Mouse (Mus musculus): ENCODE data around the gene Pla2g5. TPM values are rescaled to one million over a fixed set of nuclear protein-coding genes. Genes with fewer than 3 reads are reported as not detected.

Gene Pla2g5
- total and polyA plus RNA-seq, 2 experiments: not detected

- no peak for DNase-seq (ENCODE audit: extremely low read depth, low read depth, low spot score)
- TF ChIP-seq POLR2A (IDR thresholded peaks at IDR 0.05; ENCODE audit: extremely low read depth, insufficient read depth, low read length): no peak
- TF ChIP-seq CTCF (IDR thresholded peaks at IDR 0.05; ENCODE audit: low read depth, low read length): no peak
- Histone ChIP-seq H3K27ac (replicated peaks; ENCODE audit: insufficient read depth, low read depth, low read length) (no peak overlapping the region), H3K9ac (ENCODE audit: low read depth, low read length) (no peak overlapping the region), H3K36me3 (ENCODE audit: control insufficient read depth, insufficient read depth, low read length) (no peaks in the 10 kb centered on the region), H3K4me3 (ENCODE audit: insufficient read depth, low read depth, low read length) (no peak overlapping the region), H3K4me1 (ENCODE audit: control insufficient read depth, insufficient read depth, low read length) (no peaks in the 10 kb centered on the region), H3K79me2 (ENCODE audit: control insufficient read depth, insufficient read depth, low read length) (no peaks in the 10 kb centered on the region), H3K27me3 (ENCODE audit: control insufficient read depth, insufficient read depth, low read length) (no peaks in the 10 kb centered on the region)
- 73% methylated on average over 7 of the region's 7 CpGs for WGBS
These were observed 25.9 kb upstream of the Pla2g5 start for GRCm38 (mm10) chr4:138889165-138889564.

DNA sequence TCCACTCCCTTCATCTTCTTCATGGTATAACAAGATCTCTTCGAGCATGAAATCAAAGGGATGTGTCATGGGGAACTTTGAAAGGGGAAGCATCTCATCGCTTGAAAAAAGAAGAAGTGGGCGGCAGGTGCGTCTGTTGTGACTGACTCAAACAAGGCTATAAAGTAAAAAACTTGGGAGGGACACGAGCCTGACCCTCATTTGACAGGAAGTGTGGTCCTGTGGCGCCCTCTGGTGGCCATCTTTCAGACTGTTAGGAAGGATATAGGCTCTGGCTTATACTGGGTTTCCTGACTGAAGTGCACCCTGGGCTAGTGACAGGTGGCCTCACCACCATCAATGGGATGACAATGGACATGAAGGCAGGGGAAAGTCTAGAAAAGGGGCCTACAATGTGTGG is 21.0 kb upstream of the Pla2g5 start:
- no peaks in the 10 kb centered on the region for H3K27me3 ChIP-seq (ENCODE audit: control insufficient read depth, insufficient read depth, low read length)
- TF ChIP-seq POLR2A (IDR thresholded peaks at IDR 0.05; ENCODE audit: extremely low read depth, insufficient read depth, low read length) (no peak), CTCF (IDR thresholded peaks at IDR 0.05; ENCODE audit: low read depth, low read length) (peak; percentile 87)
- no peak overlapping the region for H3K4me3 ChIP-seq (ENCODE audit: insufficient read depth, low read depth, low read length)
- peak; percentile 43 for DNase-seq (ENCODE audit: extremely low read depth, low read depth, low spot score)
- H3K27ac ChIP-seq (replicated peaks; ENCODE audit: insufficient read depth, low read depth, low read length): no peak overlapping the region
- no peak overlapping the region for H3K9ac ChIP-seq (ENCODE audit: low read depth, low read length)
- no peaks in the 10 kb centered on the region for H3K4me1 ChIP-seq (ENCODE audit: control insufficient read depth, insufficient read depth, low read length)
- 16% methylated on average over 6 of the region's 6 CpGs for WGBS
- no peaks in the 10 kb centered on the region for H3K79me2 ChIP-seq (ENCODE audit: control insufficient read depth, insufficient read depth, low read length)
- H3K36me3 ChIP-seq (ENCODE audit: control insufficient read depth, insufficient read depth, low read length): no peaks in the 10 kb centered on the region

- H3K4me1 ChIP-seq (ENCODE audit: control insufficient read depth, insufficient read depth, low read length): no peaks in the 10 kb centered on the region
- 22% methylated on average over 16 of the region's 16 CpGs for whole genome bisulfite sequencing
- no peaks in the 10 kb centered on the region for H3K36me3 ChIP-seq (ENCODE audit: control insufficient read depth, insufficient read depth, low read length)
- TF ChIP-seq POLR2A (IDR thresholded peaks at IDR 0.05; ENCODE audit: extremely low read depth, insufficient read depth, low read length) (no peak), CTCF (IDR thresholded peaks at IDR 0.05; ENCODE audit: low read depth, low read length) (no peak)
- H3K9ac ChIP-seq (ENCODE audit: low read depth, low read length): no peak overlapping the region
- H3K79me2 ChIP-seq (ENCODE audit: control insufficient read depth, insufficient read depth, low read length): no peaks in the 10 kb centered on the region
- no peaks in the 10 kb centered on the region for H3K27me3 ChIP-seq (ENCODE audit: control insufficient read depth, insufficient read depth, low read length)
- H3K4me3 ChIP-seq (ENCODE audit: insufficient read depth, low read depth, low read length): no peak overlapping the region
- DNase-seq (ENCODE audit: extremely low read depth, low read depth, low spot score): no peak
- no peak overlapping the region for H3K27ac ChIP-seq (replicated peaks; ENCODE audit: insufficient read depth, low read depth, low read length)
These were observed 18.9 kb upstream of the Pla2g5 start for GRCm38 (mm10) chr4:138882179-138882578.

GRCm38 (mm10) chr4:138880811-138881584 is 17.7 kb upstream of the Pla2g5 start:
- H3K27ac ChIP-seq (replicated peaks; ENCODE audit: insufficient read depth, low read depth, low read length): no peak overlapping the region
- no peaks in the 10 kb centered on the region for H3K27me3 ChIP-seq (ENCODE audit: control insufficient read depth, insufficient read depth, low read length)
- peak; percentile 66 for DNase-seq (ENCODE audit: extremely low read depth, low read depth, low spot score)
- H3K9ac ChIP-seq (ENCODE audit: low read depth, low read length): no peak overlapping the region
- no peaks in the 10 kb centered on the region for H3K79me2 ChIP-seq (ENCODE audit: control insufficient read depth, insufficient read depth, low read length)
- no peak for TF ChIP-seq POLR2A (IDR thresholded peaks at IDR 0.05; ENCODE audit: extremely low read depth, insufficient read depth, low read length)
- TF ChIP-seq CTCF (IDR thresholded peaks at IDR 0.05; ENCODE audit: low read depth, low read length): no peak
- no peaks in the 10 kb centered on the region for H3K36me3 ChIP-seq (ENCODE audit: control insufficient read depth, insufficient read depth, low read length)
- no peak overlapping the region for H3K4me3 ChIP-seq (ENCODE audit: insufficient read depth, low read depth, low read length)
- H3K4me1 ChIP-seq (ENCODE audit: control insufficient read depth, insufficient read depth, low read length): no peaks in the 10 kb centered on the region
- 47% methylated on average over 7 of the region's 7 CpGs for WGBS

- WGBS: 81% methylated on average over 11 of the region's 11 CpGs
These were observed 16.5 kb upstream of the Pla2g5 start for GRCm38 (mm10) chr4:138879808-138880207.

GRCm38 (mm10) chr4:138878783-138879182 is 15.5 kb upstream of the Pla2g5 start:
- 61% methylated on average over 8 of the region's 8 CpGs for WGBS
- Histone ChIP-seq H3K36me3 (ENCODE audit: control insufficient read depth, insufficient read depth, low read length) (no peaks in the 10 kb centered on the region), H3K9ac (ENCODE audit: low read depth, low read length) (no peak overlapping the region), H3K4me1 (ENCODE audit: control insufficient read depth, insufficient read depth, low read length) (no peaks in the 10 kb centered on the region), H3K27ac (replicated peaks; ENCODE audit: insufficient read depth, low read depth, low read length) (no peak overlapping the region), H3K4me3 (ENCODE audit: insufficient read depth, low read depth, low read length) (no peak overlapping the region), H3K79me2 (ENCODE audit: control insufficient read depth, insufficient read depth, low read length) (no peaks in the 10 kb centered on the region), H3K27me3 (ENCODE audit: control insufficient read depth, insufficient read depth, low read length) (no peaks in the 10 kb centered on the region)
- no peak for DNase-seq (ENCODE audit: extremely low read depth, low read depth, low spot score)
- TF ChIP-seq CTCF (IDR thresholded peaks at IDR 0.05; ENCODE audit: low read depth, low read length): no peak
- no peak for TF ChIP-seq POLR2A (IDR thresholded peaks at IDR 0.05; ENCODE audit: extremely low read depth, insufficient read depth, low read length)

More at GRCm38 (mm10) chr4:138879808-138880207, 16.5 kb upstream of the Pla2g5 start:
- Histone ChIP-seq H3K36me3 (ENCODE audit: control insufficient read depth, insufficient read depth, low read length) (no peaks in the 10 kb centered on the region), H3K4me3 (ENCODE audit: insufficient read depth, low read depth, low read length) (no peak overlapping the region), H3K27me3 (ENCODE audit: control insufficient read depth, insufficient read depth, low read length) (no peaks in the 10 kb centered on the region), H3K4me1 (ENCODE audit: control insufficient read depth, insufficient read depth, low read length) (no peaks in the 10 kb centered on the region), H3K27ac (replicated peaks; ENCODE audit: insufficient read depth, low read depth, low read length) (no peak overlapping the region), H3K9ac (ENCODE audit: low read depth, low read length) (no peak overlapping the region), H3K79me2 (ENCODE audit: control insufficient read depth, insufficient read depth, low read length) (no peaks in the 10 kb centered on the region)
- TF ChIP-seq CTCF (IDR thresholded peaks at IDR 0.05; ENCODE audit: low read depth, low read length): no peak
- TF ChIP-seq POLR2A (IDR thresholded peaks at IDR 0.05; ENCODE audit: extremely low read depth, insufficient read depth, low read length): no peak
- DNase-seq (ENCODE audit: extremely low read depth, low read depth, low spot score): peak; percentile 26

Data from liver, adult 2 months (tissue).